Mouse (Mus musculus) natural killer cell, adult 2 months (primary cell): ENCODE data around the gene Capn12.
"Not testable (repeated sequence)": the region's sequence is repeated elsewhere in the genome, so short reads cannot be mapped to it uniquely, and the experiment has no call there.

Experiments
- DNase-seq, 2 experiments: peaks; one replicate each; pipeline ENCODE4 v3.0.0; 2022; ENCODE audit warnings: low spot score in 2 of 2

Gene Capn12

DNA sequence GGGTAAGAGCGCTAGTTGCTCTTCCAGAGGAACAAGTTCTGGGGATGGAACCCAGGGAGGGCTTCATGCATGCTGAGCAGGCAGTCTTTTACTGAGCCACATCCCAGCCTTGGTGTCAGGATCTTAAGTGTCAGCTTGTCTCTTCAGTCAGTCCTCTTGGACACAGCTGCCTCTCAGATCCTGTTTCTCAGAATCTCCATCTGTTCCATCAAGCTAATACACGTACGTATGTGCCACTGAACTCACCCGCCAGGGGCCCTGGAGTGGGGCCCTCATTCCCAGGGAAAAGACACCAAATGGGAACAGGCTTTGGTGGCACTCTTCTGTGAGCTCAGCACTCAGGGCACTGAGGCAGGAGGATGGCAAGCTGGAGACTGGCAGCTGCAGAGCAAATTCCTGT, 3.4 kb upstream of the Capn12 start:
- no peak for DNase-seq

DNA sequence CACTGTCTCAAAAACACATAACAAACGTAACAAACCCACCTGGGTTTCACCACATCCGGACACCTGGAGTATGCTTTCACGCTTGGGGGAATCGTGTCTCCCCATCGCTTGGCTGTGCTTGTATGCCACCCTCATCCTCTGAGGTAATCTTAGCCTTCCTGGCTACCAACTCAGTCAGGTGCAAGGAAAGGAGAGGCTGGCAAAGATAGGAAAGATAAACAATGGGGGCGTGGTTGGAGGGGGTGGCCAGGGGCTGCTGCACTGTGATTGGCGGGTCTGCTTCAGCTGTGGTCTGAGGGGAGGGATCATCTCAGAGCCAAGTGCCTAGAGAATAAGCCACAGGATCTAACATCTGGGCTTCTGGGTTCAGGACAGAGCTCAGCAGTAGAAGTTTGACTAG, 1.6 kb upstream of the Capn12 start:
- no peak for DNase-seq

DNA sequence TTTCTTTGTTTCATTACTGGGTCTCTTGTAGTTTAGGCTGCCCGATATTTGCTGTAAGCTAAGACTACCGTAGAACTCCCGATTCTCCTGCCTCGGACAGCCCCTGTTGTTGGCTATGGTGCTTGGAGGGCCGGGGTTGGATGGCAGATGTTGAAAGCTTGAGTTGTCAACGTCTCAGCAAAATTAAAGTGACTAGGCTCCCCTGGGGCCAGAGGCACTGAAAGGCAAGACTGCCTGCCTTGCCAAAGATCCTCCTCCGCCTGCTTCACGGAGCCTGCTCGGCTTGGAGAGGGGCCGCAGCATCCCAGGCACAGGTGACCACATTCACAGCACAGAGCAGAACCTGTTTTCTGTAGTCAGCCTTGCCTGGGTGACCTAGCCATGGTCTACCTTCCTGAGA, 668 bp upstream of the Capn12 start:
- DNase-seq, result no peak

DNA sequence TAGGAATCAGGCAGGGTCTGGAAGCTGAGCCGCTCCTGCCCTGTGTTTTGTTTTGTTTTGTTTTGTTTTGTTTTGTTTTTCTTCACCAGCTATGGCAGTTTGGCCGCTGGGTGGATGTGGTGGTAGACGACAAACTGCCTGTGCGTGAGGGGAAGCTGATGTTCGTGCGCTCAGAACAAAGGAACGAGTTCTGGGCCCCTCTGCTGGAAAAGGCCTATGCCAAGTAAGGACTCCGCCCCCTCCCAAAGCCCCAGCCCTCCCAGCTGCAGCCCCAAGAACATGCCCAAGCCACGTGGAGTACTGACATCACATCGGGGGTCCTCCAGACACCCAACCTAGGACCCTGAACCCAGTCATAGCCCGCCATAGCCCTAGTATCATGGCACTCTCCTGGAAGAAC, 1.8 kb downstream of the Capn12 start:
- DNase-seq, result no peak

DNA sequence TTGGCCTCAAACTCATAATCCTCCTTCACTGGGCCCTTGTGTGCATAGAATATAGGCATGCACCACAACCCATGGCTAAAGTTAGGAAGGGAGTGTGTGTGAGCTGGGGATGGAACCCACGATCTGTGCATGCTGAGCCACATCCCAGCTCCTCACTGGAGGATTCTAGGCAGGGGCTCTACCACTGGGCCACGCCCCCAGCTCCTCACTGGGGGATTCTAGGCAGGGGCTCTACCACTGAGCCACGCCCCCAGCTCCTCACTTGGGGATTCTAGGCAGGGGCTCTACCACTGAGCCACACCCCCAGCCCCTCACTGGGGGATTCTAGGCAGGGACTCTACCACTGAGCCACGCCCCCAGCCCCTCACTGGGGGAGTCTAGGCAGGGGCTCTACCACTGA, 2.5 kb downstream of the Capn12 start:
- DNase-seq, result not testable (repeated sequence)

DNA sequence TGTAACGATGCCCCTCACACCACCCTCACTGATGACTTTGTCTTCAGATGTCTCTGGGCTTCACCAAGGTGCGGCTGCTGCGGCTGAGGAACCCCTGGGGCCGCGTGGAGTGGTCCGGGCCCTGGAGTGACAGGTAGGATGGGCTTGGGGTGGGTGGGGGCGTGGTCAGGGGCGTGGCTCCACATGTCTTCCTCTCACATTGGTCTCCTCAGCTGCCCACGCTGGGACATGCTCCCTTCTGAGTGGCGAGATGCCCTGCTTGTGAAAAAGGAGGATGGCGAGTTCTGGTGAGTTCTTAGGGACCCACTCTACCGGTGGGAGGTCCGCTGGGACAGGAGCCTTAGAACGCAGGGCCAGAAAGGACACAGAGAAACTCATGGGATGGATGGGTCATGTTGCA, 5.3 kb downstream of the Capn12 start:
- DNase-seq, result no peak

DNA sequence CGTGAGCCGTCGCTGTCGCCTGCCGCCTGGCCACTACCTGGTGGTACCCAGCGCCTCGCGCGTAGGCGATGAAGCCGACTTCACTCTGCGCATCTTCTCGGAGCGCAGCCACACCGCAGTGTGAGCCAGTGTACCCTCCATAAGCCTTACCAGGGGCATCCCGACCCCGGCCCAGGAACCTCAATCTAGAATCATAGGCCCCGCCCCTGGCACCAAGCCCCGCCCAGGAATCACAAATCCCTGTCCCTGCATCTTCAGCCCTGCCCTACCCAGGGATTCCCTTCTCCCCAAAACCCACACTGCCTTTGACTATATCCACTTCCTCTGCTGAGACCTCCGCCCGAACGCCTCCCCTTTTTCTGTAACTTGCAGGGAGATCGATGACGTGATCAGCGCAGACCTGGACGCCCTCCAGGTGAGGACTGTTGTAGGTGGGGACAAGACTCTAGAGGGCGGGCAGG, 7.5 kb downstream of the Capn12 start:
- DNase-seq, result no peak

DNA sequence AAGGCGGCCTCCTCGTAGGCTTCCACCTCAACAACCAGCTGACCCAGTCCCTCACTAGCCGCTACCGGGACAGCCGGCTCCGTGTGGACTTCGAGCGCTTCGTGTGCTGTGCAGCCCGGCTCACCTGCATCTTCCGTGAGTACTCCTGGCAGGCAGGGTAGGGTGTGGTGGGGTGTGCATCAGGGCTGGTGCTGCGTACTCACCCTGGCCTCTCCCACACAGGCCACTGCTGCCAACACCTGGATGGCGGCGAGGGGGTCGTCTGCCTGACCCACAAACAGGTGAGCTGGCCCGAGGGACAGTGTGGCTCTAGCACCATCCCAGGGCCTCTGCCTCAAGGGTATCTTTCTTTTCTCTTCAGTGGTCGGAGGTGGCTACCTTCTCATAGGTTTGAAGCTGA, 11.4 kb downstream of the Capn12 start:
- no peak for DNase-seq

DNA sequence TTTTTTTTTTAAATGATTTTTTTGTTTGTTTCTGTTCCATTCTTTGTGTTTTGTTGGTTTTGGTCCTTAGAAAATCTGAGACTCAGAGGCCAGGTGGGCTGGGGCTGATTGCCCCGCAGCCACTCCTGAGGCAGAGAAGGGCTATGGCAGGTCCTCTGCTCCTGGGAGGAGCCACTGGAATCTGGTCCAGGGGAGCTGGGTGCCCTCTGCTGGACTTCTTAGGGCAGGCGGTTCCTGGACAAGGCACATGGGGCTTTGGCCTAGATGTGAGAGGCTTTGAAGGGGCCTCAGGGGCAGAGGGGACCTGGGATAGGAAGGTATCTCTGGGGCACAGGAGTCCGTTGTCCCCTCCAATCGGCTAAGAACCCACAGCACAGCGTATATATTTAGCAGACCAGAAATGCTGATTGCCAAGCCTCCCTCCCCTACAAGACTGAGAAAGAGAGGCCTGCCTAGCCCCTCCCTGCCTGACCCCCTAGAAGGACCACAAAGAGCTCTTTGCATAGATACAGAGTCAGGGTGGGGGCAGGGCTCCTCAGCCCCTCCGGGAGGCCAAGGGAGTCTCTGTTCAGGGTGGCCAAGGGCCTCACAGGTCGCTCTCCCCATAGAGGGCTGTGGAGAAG, 12.5 kb downstream of the Capn12 start:
- peak in 1 of 2 experiments; percentile 7 for DNase-seq

DNA sequence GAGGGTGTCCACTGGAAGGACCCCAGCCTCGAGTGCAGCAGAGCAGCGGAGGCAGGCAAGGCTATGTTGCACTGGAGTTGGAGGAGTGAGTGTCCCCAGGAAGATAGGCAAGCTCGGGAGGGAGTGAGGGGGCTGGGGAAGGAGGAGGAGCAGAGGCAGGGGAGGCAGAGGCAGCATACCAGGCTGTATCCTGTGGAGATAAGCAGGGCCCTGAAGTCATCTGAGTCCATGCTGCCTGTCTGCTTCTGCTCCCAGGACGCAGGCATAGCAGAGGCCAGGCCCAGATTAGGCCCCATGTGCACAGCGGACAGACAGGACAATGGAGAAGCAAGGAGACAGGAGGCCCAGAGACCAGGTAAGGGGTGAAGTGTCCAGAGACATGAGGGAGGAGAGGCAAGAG, 13.7 kb downstream of the Capn12 start:
- DNase-seq, result no peak

DNA sequence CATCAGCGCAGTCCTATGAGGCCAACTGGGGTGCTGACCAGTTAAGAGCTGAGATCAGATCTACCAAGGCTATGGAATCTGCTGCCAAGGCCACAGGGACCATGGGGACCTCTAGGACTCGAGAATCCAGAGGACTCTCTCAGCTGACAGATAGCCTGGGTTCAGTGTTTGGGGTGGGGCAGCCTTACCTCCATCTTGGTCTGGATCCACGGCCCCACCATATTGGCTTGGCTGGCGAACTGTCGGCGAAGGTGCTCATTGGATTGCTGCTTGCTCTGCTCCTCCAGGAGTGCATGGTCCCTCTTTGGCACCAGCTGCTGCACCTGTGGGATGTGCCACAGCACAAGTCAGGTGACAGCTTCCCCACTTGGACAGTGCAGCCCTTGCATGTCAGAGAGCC, 16.4 kb downstream of the Capn12 start:
- DNase-seq, result no peak

DNA sequence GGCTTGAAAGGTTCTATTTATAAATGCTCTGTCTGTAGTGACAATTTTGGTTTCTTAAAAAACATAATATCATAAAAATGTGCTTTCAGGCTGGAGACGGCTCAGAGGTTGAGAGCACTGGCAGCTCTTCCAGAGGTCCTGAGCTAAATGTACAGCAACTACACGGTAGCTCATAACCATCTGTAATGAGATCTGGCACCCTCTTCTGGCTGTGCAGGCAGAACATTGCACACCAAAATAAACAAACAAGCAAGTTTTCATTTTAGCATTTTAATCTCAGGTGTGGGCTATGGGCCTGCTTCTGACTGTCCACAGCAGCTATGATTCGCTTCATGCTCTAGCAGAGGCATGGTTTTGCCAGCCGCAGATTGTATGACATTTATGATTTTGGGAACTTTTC, 18.8 kb downstream of the Capn12 start:
- DNase-seq, result no peak

DNA sequence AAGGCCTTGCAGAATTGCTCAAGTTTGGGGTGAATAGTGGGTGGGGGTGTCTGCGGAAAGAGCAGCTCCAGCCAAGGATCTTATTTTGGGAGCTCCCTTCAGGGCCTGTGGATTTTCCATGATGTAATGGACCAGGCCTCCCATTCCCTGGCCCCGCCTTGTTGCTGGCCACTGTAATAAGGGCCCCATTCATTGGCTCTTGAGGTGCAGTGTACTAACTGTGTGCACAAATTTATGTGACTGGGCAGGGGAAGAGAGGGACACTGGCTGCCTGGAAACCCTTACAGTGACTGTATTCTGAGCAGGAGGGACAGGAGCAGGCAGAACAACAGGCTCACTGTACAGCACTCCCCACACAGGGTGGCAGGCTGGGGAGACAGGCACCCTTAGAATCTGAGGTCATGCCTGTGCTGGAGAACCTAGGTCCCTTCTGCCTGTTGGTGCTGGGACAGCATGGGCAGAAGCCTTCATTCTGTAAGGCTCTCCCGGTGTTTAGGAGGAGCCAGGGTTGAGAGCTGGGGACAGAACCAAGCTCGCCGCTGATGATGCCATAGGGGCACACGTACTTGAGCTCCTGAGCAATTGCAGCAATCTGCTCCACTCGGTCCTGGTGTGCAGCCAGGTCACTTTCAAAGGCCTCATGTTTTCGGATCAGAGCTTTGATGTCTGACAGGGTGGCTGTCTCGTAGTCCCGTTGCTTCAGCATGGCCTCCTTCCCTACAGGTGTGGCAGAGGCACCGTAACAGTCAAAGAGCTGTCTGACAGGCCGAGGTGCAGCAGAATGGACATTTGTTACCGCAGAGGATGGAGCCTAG, 20.3 kb downstream of the Capn12 start:
- no peak for DNase-seq

DNA sequence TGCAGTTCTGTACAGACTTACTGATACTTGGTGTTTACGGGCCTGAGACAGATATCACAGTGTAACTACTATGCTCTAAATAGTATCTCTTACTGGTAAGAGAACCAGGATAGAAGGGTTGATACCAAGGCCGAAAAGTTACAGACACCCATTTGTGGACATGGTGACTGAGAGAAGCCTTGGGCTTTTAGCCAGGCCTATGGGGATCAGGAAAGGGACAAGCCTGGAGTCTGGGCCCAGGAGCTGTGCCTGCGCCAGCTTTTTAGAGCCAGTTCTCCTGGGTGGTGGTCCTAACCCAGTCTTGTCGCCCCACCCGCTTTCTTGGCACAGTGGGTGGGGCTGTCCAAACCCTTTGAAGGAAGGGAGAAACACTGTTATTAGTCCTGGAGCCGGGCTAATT, 21.0 kb downstream of the Capn12 start:
- no peak for DNase-seq

DNA sequence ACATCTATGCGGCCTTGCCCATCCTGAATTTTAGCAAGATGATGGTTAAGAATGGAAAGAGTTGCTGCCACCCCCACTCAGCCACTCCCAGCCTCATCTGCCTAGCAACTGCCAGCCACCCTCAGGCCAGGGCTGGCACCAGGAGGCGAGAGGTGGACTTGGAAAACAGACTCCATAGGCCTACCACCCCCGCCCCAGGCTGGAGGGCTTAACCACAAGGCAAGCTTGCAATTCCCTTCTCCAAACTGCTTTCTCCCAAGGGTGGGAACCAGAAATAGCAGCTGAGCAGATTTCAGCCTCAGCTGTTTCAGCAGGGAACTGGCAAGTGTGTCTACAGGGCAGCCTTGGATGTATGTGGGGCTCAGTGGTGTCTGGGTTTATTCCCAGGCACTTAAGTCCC, 21.6 kb downstream of the Capn12 start:
- DNase-seq, result no peak

DNA sequence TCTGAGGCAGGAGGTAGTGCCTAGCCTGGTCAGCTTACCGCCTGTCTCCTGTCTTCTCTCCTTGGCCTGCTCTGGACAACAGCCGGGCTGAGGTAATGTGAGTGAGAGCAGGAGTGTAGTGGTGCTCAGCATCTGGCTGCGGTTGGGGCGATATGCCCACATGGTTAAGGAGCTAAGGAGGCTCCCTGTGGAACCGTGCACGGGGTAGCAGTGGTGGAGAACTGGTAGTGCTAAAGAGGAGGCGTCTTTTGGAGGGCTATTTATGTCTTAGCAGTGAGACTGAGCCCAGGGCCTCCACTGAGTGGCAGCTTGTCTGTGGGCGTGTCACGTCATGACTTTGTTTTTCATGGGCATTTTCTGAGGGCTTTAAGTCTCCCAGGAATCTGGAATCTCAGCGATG, 22.6 kb downstream of the Capn12 start:
- DNase-seq, result no peak

DNA sequence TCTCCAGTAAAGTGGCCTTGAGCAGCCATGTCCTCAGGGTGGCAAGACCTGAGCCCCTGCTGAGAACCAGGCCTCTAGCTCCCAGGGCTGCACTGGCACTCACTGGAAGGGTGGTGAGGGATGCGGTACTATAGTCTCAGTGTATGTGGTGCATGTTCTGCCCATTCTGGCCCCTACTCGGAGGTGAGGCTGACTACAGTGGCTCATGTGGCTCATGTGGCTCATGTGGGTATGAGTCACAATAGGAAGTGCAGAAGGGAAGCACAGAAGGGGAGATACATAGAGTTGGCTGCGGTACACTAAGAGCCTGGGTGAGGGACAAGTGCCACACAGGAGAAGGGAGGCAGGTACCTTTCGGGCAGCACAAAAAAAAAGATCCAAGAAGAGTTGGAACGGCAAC, 26.0 kb downstream of the Capn12 start:
- no peak for DNase-seq

DNA sequence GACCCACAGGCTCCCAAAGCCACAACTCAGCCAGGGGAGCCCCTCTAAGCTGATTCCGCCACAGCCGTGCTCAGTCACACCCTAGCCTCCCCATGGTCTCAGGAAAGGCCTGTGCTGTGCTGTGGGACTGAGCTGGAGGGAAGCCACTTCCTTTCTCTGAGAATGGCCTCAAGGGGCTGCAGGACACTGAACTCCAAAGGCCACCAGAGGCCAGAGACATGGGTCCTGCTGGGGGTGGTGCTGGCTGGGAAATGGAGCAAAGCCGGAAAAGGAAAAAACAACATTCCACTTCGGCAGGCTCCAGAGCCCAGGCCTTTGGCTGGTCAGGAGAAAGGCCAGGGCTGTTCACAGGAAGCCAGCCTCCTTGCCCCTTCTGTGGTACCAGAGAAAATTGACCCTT, 30.4 kb downstream of the Capn12 start:
- no peak for DNase-seq

DNA sequence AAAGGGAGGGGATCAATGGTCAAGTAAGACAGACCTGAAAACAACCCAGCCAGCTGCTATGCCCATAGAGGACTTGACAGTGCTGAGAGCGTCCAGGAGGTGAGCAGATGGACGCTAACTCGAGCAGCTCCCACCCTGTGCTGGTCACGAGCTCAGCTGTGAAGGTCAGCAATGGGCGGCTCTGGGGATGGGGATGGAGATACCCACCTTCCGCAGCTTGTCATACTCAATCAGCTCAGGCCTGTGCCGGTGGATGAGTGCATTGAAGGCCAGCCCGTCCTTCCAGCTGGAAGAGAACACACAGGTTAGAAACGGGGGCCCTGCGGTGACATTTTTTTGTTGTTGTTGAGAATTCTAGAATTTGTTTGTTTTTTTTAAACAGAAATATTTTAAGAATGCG, 31.9 kb downstream of the Capn12 start:
- no peak for DNase-seq

DNA sequence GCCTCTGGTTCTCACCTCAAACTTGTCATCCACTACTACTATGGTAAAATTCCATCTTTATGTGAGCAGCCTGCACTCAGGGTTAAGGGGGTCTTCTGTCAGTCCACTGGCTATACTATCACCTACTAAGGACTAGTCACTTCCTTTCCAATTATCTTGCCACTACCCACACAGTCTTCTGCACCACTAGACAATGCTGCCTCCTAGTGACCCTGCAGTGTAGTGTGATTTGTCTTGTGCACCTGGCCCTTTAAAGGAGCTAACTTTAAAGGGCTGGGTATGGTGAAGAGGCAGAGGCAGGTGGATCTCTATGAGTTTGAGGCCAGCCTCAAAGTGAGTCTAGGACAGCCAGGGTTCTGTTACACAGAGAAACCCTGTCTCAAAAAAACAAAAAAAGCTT, 35.3 kb downstream of the Capn12 start:
- peak in 1 of 2 experiments; percentile 26 for DNase-seq

DNA sequence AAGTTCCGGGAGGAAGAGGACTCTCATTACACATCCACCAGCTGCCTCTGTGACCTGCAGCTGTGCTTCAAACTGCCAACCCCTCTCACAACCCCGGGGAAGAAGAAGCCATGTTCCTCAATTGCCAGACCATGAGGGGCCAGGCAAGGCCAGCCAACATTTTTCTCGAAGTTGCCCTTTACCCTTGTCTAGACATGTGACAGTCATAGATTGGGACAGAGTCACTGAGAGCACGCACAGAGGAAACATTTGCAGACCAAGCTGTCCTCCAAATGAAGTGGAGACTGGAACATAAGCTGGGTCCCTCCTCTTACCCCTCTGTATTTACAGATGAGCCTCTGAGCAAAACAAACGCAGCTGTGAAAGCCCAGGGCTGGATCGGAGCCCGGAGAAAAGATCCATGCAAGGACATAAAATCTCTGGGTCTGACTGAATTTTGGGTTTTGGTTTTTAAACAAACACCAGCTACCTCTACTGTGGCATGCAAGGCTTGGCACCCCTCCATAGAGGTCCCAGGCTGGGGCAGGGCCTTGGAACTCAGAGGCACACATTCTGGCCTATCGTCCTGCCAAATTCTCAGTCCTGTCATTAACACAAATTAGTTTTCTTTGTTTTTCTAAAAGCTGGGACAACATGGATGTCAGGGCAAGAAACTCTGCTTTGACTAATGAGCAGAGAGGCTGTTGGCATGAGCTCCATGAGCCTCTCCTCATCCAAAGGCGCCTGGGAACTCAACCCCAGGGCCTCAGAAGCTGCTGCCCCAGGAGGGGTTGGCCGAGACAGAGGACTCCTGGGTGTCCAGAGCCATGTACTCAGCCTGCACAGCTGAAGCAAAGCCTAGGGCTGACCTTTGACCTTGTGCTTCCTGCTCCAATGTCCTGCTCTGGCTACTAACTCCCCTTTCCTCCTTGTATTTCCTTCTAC, 36.5 kb downstream of the Capn12 start:
- DNase-seq, result no peak

DNA sequence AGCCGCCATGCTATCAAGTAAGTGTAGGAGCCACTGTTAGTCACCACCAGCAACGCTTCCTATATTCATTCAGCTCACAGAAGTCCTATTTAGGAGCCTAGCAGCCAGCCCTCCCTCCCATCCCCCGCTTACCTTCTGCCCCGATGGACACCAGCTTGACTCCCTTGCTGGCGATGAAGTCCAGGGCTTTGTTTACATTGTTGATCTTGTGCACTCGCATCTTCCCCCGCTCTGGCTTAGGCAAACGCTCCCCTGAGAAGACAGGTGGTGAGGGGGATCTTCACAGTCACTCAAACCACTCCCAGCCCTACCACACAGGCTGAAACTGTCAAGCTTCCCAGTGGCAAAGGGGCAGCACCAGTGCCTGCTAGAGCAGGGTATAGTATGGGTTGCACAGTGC, 37.3 kb downstream of the Capn12 start:
- DNase-seq, result no peak

DNA sequence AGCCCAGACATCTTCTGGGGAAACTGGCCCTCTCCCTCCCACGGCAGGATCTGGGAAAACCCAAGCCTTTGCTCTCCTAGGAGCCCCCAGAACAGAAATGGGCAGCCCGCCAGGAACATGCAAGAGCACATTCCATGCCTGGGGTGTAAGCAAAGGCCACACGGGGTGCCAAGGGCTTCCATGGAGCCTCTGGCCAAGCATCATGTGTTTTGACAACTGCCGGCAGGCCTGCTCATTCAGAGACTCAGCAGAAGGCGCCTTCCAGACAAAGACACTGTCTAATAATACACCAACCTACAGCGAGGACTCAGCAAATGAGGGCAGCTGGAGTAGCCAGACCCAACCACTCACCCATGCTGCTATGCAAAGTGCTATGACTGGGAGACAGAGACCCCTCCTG, 38.6 kb downstream of the Capn12 start:
- no peak for DNase-seq
